10 mouse cellular contexts compared by ENCODE assay signal in the genomic region with DNA sequence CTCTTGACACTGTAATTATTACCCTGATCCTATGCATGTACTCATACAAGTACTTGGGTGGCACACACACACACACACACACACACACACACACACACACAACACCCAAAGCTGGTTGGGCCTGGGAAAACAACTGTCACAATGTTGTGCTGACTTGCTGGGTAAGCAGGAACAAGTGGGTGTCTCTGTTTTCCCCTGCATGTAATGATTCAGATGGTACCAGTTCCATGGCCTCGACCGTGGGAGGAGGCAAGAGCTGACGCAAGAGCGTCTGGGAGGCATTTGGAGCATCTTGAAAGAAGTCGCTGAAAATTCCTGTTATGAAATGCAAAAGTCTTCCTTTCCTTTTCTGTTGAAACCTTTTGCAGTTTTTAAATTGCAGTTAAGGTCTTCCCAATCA. TPM values are rescaled to one million over a fixed set of nuclear protein-coding genes. Genes with fewer than 3 reads are reported as not detected.
DNase-seq lines count a peak whose midpoint lies in the region; ATAC-seq and TF ChIP-seq lines count a peak whose summit lies in the region.
"Had no signal": no experiment of that assay in that cellular context is flagged by ENCODE, and none has a peak within 500 bp of the region (broad histone marks: within the 10 kb centered on the region; RNA-seq: fewer than 3 reads in every experiment).

No protein-coding gene starts in this region.

- H3K27me3 ChIP-seq in kidney, embryonic 16.5 days (ENCODE audit: insufficient read depth, low read length) = peaks cover 14% of the 10 kb centered on the region; the same call in 1 of the 2 replicates
- H3K27me3 ChIP-seq: liver, embryonic 13.5 days had no signal

- H3K9ac ChIP-seq in kidney, embryonic 16.5 days (replicated peaks; ENCODE audit: low read length) = no peak overlapping the region
- H3K9ac ChIP-seq: liver, embryonic 13.5 days had no signal

- intact Hi-C loops in left cerebral cortex, adult 2 months (cut with DNase I) = no loop called here

- H3K9me3 ChIP-seq in kidney, embryonic 16.5 days (ENCODE audit: low read length) = no peaks in the 10 kb centered on the region
- H3K9me3 ChIP-seq: liver, embryonic 13.5 days had no signal

- no peak overlapping the region for H3K4me3 ChIP-seq in kidney, embryonic 16.5 days (ENCODE audit: low read length)
- no peak overlapping the region for H3K4me3 ChIP-seq in left cerebral cortex, adult 2 months
- H3K4me3 ChIP-seq: liver, embryonic 13.5 days had no signal

- 48% methylated on average over 5 of the region's 5 CpGs for WGBS in kidney, embryonic 16.5 days

- ATAC-seq in kidney, embryonic 16.5 days (ENCODE audit: low FRiP score, low TSS enrichment) = no peak

- no peak overlapping the region for H3K4me2 ChIP-seq in kidney, embryonic 16.5 days (replicated peaks; ENCODE audit: low read depth, low read length)
- H3K4me2 ChIP-seq: liver, embryonic 13.5 days had no signal

- no peak for DNase-seq in kidney, adult 9 months
- DNase-seq in fibroblast of lung, adult 2 months (ENCODE audit: low read depth) = peak; percentile 63
- DNase-seq in left cerebral cortex, adult 2 months (ENCODE audit: extremely low spot score in 1 of 2, low spot score in 2 of 2) = peak; percentile 37 to 42
- DNase-seq in right cerebral cortex, postnatal 36 days (ENCODE audit: low spot score in 2 of 2) = peak; percentile 39 to 63
- DNase-seq in urinary bladder, postnatal 36 days (ENCODE audit: low spot score in 2 of 2) = no peak
- no peak for DNase-seq in embryo, embryonic 9.5 days (ENCODE audit: extremely low spot score)
- DNase-seq: liver, embryonic 13.5 days; thymus, adult 18-20 months had no signal

- no peaks in the 10 kb centered on the region for H3K36me3 ChIP-seq in kidney, embryonic 16.5 days (ENCODE audit: insufficient read depth, low read length)
- H3K36me3 ChIP-seq: liver, embryonic 13.5 days had no signal

- no peak for TF ChIP-seq CTCF in left cerebral cortex, adult 2 months (IDR thresholded peaks at IDR 0.05)

- H3K27ac ChIP-seq in kidney, embryonic 16.5 days (ENCODE audit: low read length) = peak overlapping the region; percentile 68
- H3K27ac ChIP-seq in left cerebral cortex, adult 2 months = no peak overlapping the region
- H3K27ac ChIP-seq: liver, embryonic 13.5 days had no signal

- peaks cover 22% of the 10 kb centered on the region for H3K4me1 ChIP-seq in kidney, embryonic 16.5 days (ENCODE audit: insufficient read depth, low read length)
- H3K4me1 ChIP-seq: liver, embryonic 13.5 days had no signal

RNA-seq across cellular contexts. Expression of gene H2al1a, which starts 45.0 kb away (rescaled TPM):
- polyA plus RNA-seq in kidney, embryonic 16.5 days (2015; fragmentation: Nextera tagmentation; extraction: Ambion mirVana) = not detected in 2 replicates
- not detected for total RNA-seq in left cerebral cortex, adult 2 months (2021)
- total RNA-seq: hematopoietic stem cell, adult 5-6 weeks had no signal
- polyA plus RNA-seq: liver, embryonic 13.5 days had no signal

RNA-seq across cellular contexts. Expression of gene H2al1b, which starts 48.2 kb away (rescaled TPM):
- polyA plus RNA-seq in kidney, embryonic 16.5 days (2015; fragmentation: Nextera tagmentation; extraction: Ambion mirVana) = not detected in 2 replicates
- total RNA-seq in left cerebral cortex, adult 2 months (2021) = not detected
- total RNA-seq: hematopoietic stem cell, adult 5-6 weeks had no signal
- polyA plus RNA-seq: liver, embryonic 13.5 days had no signal

RNA-seq across cellular contexts. Expression of gene H2al1c, which starts 51.4 kb away (rescaled TPM):
- polyA plus RNA-seq in kidney, embryonic 16.5 days (2015; fragmentation: Nextera tagmentation; extraction: Ambion mirVana) = not detected in 2 replicates
- not detected for total RNA-seq in left cerebral cortex, adult 2 months (2021)
- total RNA-seq: hematopoietic stem cell, adult 5-6 weeks had no signal
- polyA plus RNA-seq: liver, embryonic 13.5 days had no signal

RNA-seq across cellular contexts. Expression of gene H2al1d, which starts 54.6 kb away (rescaled TPM):
- polyA plus RNA-seq in kidney, embryonic 16.5 days (2015; fragmentation: Nextera tagmentation; extraction: Ambion mirVana) = not detected in 2 replicates
- total RNA-seq in left cerebral cortex, adult 2 months (2021) = not detected
- total RNA-seq: hematopoietic stem cell, adult 5-6 weeks had no signal
- polyA plus RNA-seq: liver, embryonic 13.5 days had no signal

RNA-seq across cellular contexts. Expression of gene H2al1e, which starts 57.7 kb away (rescaled TPM):
- polyA plus RNA-seq in kidney, embryonic 16.5 days (2015; fragmentation: Nextera tagmentation; extraction: Ambion mirVana) = not detected in 2 replicates
- not detected for total RNA-seq in left cerebral cortex, adult 2 months (2021)
- total RNA-seq: hematopoietic stem cell, adult 5-6 weeks had no signal
- polyA plus RNA-seq: liver, embryonic 13.5 days had no signal

Comparison
In these comparisons a context has a peak if more than half of its experiments do, and no peak if none do; other contexts are left out.
1. DNase-seq: peak in fibroblast of lung, adult 2 months (single experiment), left cerebral cortex, adult 2 months (2 of 2) and right cerebral cortex, postnatal 36 days (2 of 2); none in kidney, adult 9 months (single experiment), urinary bladder, postnatal 36 days (0 of 2) and embryo, embryonic 9.5 days (single experiment).